Mouse (Mus musculus): ENCODE measurements at regions not wholly inside any gene's neighbourhood (a gene's known extent, or its start where the extent isn't known, plus 50 kb on each side); places are given as distances from the start of the nearest gene placed in this dataset.

GRCm38 (mm10) chr8:31033281-31033680 lies 2395.2 kb upstream of the 5930422O12Rik start:
- peak overlapping the region; percentile 18; the same call in 1 of the 2 replicates for H3K9ac ChIP-seq

GRCm38 (mm10) chr8:31036892-31037291 lies 2391.6 kb upstream of the 5930422O12Rik start:
- ATAC-seq (replicated peaks; ENCODE audit: low FRiP score), result peak; percentile 80

More at GRCm38 (mm10) chr8:31033281-31033680, 2395.2 kb upstream of the 5930422O12Rik start:
- Histone ChIP-seq H3K4me1 (peaks cover 12% of the 10 kb centered on the region), H3K27me3 (no peaks in the 10 kb centered on the region), H3K27ac (0 out of 2 replicates have a peak overlapping the region, but pooled peaks have one; percentile 48), H3K9me3 (replicated peaks) (no peaks in the 10 kb centered on the region), H3K4me3 (replicated peaks) (peak overlapping the region; percentile 46), H3K36me3 (no peaks in the 10 kb centered on the region), H3K4me2 (peak overlapping the region; percentile 75)
- peak; percentile 38; the same call in 1 of the 2 replicates for ATAC-seq (replicated peaks; ENCODE audit: low FRiP score)
- 2% methylated on average over 13 of the region's 13 CpGs for WGBS

More at GRCm38 (mm10) chr8:31036892-31037291, 2391.6 kb upstream of the 5930422O12Rik start:
- H3K36me3 ChIP-seq, result no peaks in the 10 kb centered on the region
- WGBS, result 34% methylated on average over 2 of the region's 2 CpGs
- H3K4me1 ChIP-seq, result peaks cover 9% of the 10 kb centered on the region
- H3K27me3 ChIP-seq, result no peaks in the 10 kb centered on the region
- H3K27ac ChIP-seq, result no peak overlapping the region
- H3K9me3 ChIP-seq (replicated peaks), result no peaks in the 10 kb centered on the region
- H3K9ac ChIP-seq, result no peak overlapping the region
- H3K4me2 ChIP-seq, result no peak overlapping the region
- no peak overlapping the region for H3K4me3 ChIP-seq (replicated peaks)
